Mouse (Mus musculus) forebrain, embryonic 11.5 days (tissue): ENCODE results near the gene Gm49384. TPM values are rescaled to one million over a fixed set of nuclear protein-coding genes. Genes with fewer than 3 reads are reported as not detected.

ENCODE experiments used
- ATAC-seq: fragments of 200-750 bp; cut with Nextera tagmentation; replicated peaks from 2 replicates; pipeline ENCODE4 v1.8.0; 2017; ENCODE audit warnings: moderate TSS enrichment; ENCODE audit not compliant: low FRiP score
- DNase-seq: peaks from one replicate; pipeline ENCODE4 v3.0.0-alpha.2; 2017; ENCODE audit warnings: low spot score
- H3K27ac ChIP-seq: fragments of 300-500 bp; sonication (generic); 2 replicates; pipeline ENCODE4 v1.5.1; 2014; ENCODE audit warnings: low read depth, low read length
- H3K27me3 ChIP-seq: fragments of 300-500 bp; sonication (generic); 2 replicates; pipeline ENCODE4 v1.6.1; 2014; ENCODE audit warnings: mild to moderate bottlenecking, low read length, mixed read lengths; ENCODE audit not compliant: control insufficient read depth, insufficient read depth
- H3K36me3 ChIP-seq: fragments of 300-500 bp; sonication (generic); 2 replicates; pipeline ENCODE4 v1.6.1; 2014; ENCODE audit warnings: mild to moderate bottlenecking, low read length, moderate library complexity, mixed read lengths; ENCODE audit not compliant: control insufficient read depth, insufficient read depth
- H3K4me1 ChIP-seq: fragments of 300-500 bp; sonication (generic); replicated peaks from 2 replicates; pipeline ENCODE4 v1.6.1; 2014; ENCODE audit warnings: low read length, mixed read lengths; ENCODE audit not compliant: control insufficient read depth, insufficient read depth
- H3K4me2 ChIP-seq: fragments of 300-500 bp; sonication (generic); 2 replicates; pipeline ENCODE4 v1.6.1; 2014; ENCODE audit warnings: low read depth, mild to moderate bottlenecking, low read length, moderate library complexity, mixed read lengths; ENCODE audit not compliant: severe bottlenecking
- H3K4me3 ChIP-seq: fragments of 300-500 bp; sonication (generic); 2 replicates; pipeline ENCODE4 v1.5.1; 2014; ENCODE audit warnings: low read depth, low read length
- H3K9ac ChIP-seq: fragments of 300-500 bp; sonication (generic); 2 replicates; pipeline ENCODE4 v1.6.1; 2014; ENCODE audit warnings: low read length
- H3K9me3 ChIP-seq: fragments of 300-500 bp; sonication (generic); 2 replicates; pipeline ENCODE4 v1.6.1; 2016; ENCODE audit warnings: low read length, mixed read lengths; ENCODE audit not compliant: control insufficient read depth
- WGBS: fragments of 180-500 bp; shearing (Covaris S2); extraction: QIAGEN DNeasy Blood & Tissue Kit; methylation state at CpG from one replicate; pipeline ENCODE4 v1.1.7; 2014; 5-methylcytosine and 5-hydroxymethylcytosine counted together
- microRNA-seq: library from miRNA; unstranded; fragments of <30 nt; microRNA quantifications from one replicate; pipeline ENCODE4, GENCODE M21; 2016; ENCODE audit not compliant: insufficient number of aligned reads
- polyA plus RNA-seq: library from polyadenylated mRNA; unstranded; fragments of >200 nt; fragmentation: Nextera tagmentation; extraction: Ambion mirVana; gene quantifications from 2 replicates; pipeline ENCODE4 v1.2.1, GENCODE M21; 2014

Gm49384 gene
- polyA plus RNA-seq, 1 experiment from 2014 or later = 46.6 TPM

- H3K27me3 ChIP-seq = no peaks in the 10 kb centered on the region
- H3K4me1 ChIP-seq = no peaks in the 10 kb centered on the region; the same call in 1 of the 2 replicates
- ATAC-seq (no peak), DNase-seq (no peak)
- no peak overlapping the region for H3K4me2 ChIP-seq
- peaks cover 9% of the 10 kb centered on the region; the same call in 1 of the 2 replicates for H3K36me3 ChIP-seq
- 89% methylated on average over 4 of the region's 4 CpGs for WGBS
- no peak overlapping the region for H3K9ac ChIP-seq
- H3K9me3 ChIP-seq = no peaks in the 10 kb centered on the region
- H3K4me3 ChIP-seq = no peak overlapping the region
- H3K27ac ChIP-seq = no peak overlapping the region
Observed at GRCm38 (mm10) chr12:69156436-69156835, 47.6 kb downstream of the Gm49384 start.

GRCm38 (mm10) chr12:69155923-69156322 is 48.1 kb downstream of the Gm49384 start:
- H3K4me2 ChIP-seq = no peak overlapping the region
- DNase-seq = no peak
- no peaks in the 10 kb centered on the region for H3K27me3 ChIP-seq
- no peaks in the 10 kb centered on the region; the same call in 1 of the 2 replicates for H3K4me1 ChIP-seq
- H3K9me3 ChIP-seq = no peaks in the 10 kb centered on the region
- H3K27ac ChIP-seq = no peak overlapping the region
- peaks cover 9% of the 10 kb centered on the region; the same call in 1 of the 2 replicates for H3K36me3 ChIP-seq
- ATAC-seq = no peak
- no peak overlapping the region for H3K9ac ChIP-seq
- no peak overlapping the region for H3K4me3 ChIP-seq
- WGBS = 83% methylated on average over 2 of the region's 2 CpGs

GRCm38 (mm10) chr12:69150049-69150448 is 54.0 kb downstream of the Gm49384 start:
- Histone ChIP-seq H3K9me3 (no peaks in the 10 kb centered on the region), H3K4me3 (no peak overlapping the region), H3K27ac (no peak overlapping the region), H3K27me3 (no peaks in the 10 kb centered on the region), H3K4me2 (no peak overlapping the region), H3K4me1 (no peaks in the 10 kb centered on the region), H3K9ac (no peak overlapping the region), H3K36me3 (no peaks in the 10 kb centered on the region)
- ATAC-seq = no peak
- DNase-seq = no peak
- WGBS = 88% methylated on average over 13 of the region's 13 CpGs

- H3K36me3 ChIP-seq = no peaks in the 10 kb centered on the region
- H3K4me2 ChIP-seq = no peak overlapping the region
- no peaks in the 10 kb centered on the region for H3K4me1 ChIP-seq
- no peak overlapping the region for H3K4me3 ChIP-seq
- no peak for ATAC-seq
- no peak for DNase-seq
- H3K27ac ChIP-seq = no peak overlapping the region
- H3K9me3 ChIP-seq = no peaks in the 10 kb centered on the region
- WGBS = 92% methylated on average over 5 of the region's 5 CpGs
- H3K9ac ChIP-seq = no peak overlapping the region
- no peaks in the 10 kb centered on the region for H3K27me3 ChIP-seq
Observed at GRCm38 (mm10) chr12:69147166-69147735, 56.8 kb downstream of the Gm49384 start.

- H3K4me3 ChIP-seq = no peak overlapping the region
- H3K9me3 ChIP-seq = no peaks in the 10 kb centered on the region
- no peak overlapping the region for H3K4me2 ChIP-seq
- ATAC-seq = no peak
- no peaks in the 10 kb centered on the region for H3K27me3 ChIP-seq
- no peaks in the 10 kb centered on the region for H3K36me3 ChIP-seq
- H3K27ac ChIP-seq = no peak overlapping the region
- 77% methylated on average over 6 of the region's 6 CpGs for WGBS
- no peaks in the 10 kb centered on the region for H3K4me1 ChIP-seq
- H3K9ac ChIP-seq = no peak overlapping the region
- DNase-seq = no peak
Observed at GRCm38 (mm10) chr12:69143460-69143859, 60.6 kb downstream of the Gm49384 start.

GRCm38 (mm10) chr12:69139841-69140240 is 64.2 kb downstream of the Gm49384 start:
- H3K4me2 ChIP-seq = no peak overlapping the region
- WGBS = 90% methylated on average over 7 of the region's 7 CpGs
- no peaks in the 10 kb centered on the region for H3K27me3 ChIP-seq
- DNase-seq = no peak
- no peaks in the 10 kb centered on the region for H3K4me1 ChIP-seq
- H3K27ac ChIP-seq = no peak overlapping the region
- H3K9me3 ChIP-seq = no peaks in the 10 kb centered on the region
- H3K9ac ChIP-seq = no peak overlapping the region
- H3K36me3 ChIP-seq = no peaks in the 10 kb centered on the region; the same call in 1 of the 2 replicates
- H3K4me3 ChIP-seq = no peak overlapping the region
- ATAC-seq = peak; percentile 30; the same call in 1 of the 2 replicates

Small RNA genes lying within 50 kb of the gene (microRNA-seq; reads per million reads assigned to microRNA genes)
- gene Gm47287 = not detected
- gene Gm47295 = not detected

Other genes with a start within 250 kb of the Gm49384 start
- gene Rps29, start 45.1 kb downstream of the Gm49384 start, polyA plus RNA-seq = 1,243 and 1,383 TPM in 2 replicates
- gene Lrr1, start 35.5 kb downstream of the Gm49384 start, polyA plus RNA-seq = 33.8 and 38.4 TPM in 2 replicates
- gene Rpl36al, start 20.2 kb downstream of the Gm49384 start, polyA plus RNA-seq = 436 and 487 TPM in 2 replicates
- gene Mgat2, start 20.1 kb downstream of the Gm49384 start, polyA plus RNA-seq = 40.6 and 42.3 TPM in 2 replicates
- 42.2 and 43.4 TPM in 2 replicates for gene Gm49383, start 7.2 kb downstream of the Gm49384 start, polyA plus RNA-seq
- 17.1 and 20.0 TPM in 2 replicates for gene Dnaaf2, start 5.8 kb downstream of the Gm49384 start, polyA plus RNA-seq
- 33.7 and 35.7 TPM in 2 replicates for gene Pole2, start 23.9 kb upstream of the Gm49384 start, polyA plus RNA-seq
- 3.1 and 3.8 TPM in 2 replicates for gene Klhdc1, start 36.9 kb upstream of the Gm49384 start, polyA plus RNA-seq
- gene Klhdc2, start 92.4 kb upstream of the Gm49384 start, polyA plus RNA-seq = 237 and 242 TPM in 2 replicates
- gene Nemf, start 152.9 kb upstream of the Gm49384 start, polyA plus RNA-seq = 92.2 and 98.0 TPM in 2 replicates
- 48.7 and 59.7 TPM in 2 replicates for gene Arf6, start 167.9 kb upstream of the Gm49384 start, polyA plus RNA-seq
- 0.80 and 2.3 TPM in 2 replicates for gene Gm9887, start 168.2 kb upstream of the Gm49384 start, polyA plus RNA-seq